Mouse (Mus musculus) Patski (cell line): Measurements from ENCODE around the gene 2410004B18Rik. TPM values are rescaled to one million over a fixed set of nuclear protein-coding genes. Genes with fewer than 3 reads are reported as not detected.

Source experiments
- ATAC-seq: fragments of 100-300 bp; one replicate; pipeline ENCODE4 v1.8.0; 2021
- CTCF ChIA-PET: fragments of 350-600 bp; sonication (Branson Sonifier 250); formaldehyde crosslinking; loops from one replicate; lab custom pipeline; 2022; ENCODE audit warnings: inconsistent platforms; lab: Charles Lee
- POLR2A ChIA-PET: fragments of 350-600 bp; sonication (Branson Sonifier 250); formaldehyde crosslinking; loops from one replicate; lab custom pipeline; 2022; ENCODE audit warnings: antibody characterized with exemption, inconsistent platforms; lab: Charles Lee
- DNase-seq: peaks from one replicate; pipeline ENCODE4 v3.0.0-alpha.2; 2011; ENCODE audit warnings: low read depth, low spot score
- H3K27me3 ChIP-seq: fragments of 371-371 bp; one replicate; pipeline ENCODE4 v1.5.1; 2021
- CTCF ChIP-seq: fragments of 100-300 bp; IDR thresholded peaks from one replicate; pipeline ENCODE4 v1.5.1; 2021
- in situ Hi-C: fragments of 300-500 bp; cut with MboI; formaldehyde crosslinking; loops from 3 replicates; pipeline ENCODE4 v1.11.1; 2018; ENCODE audit warnings: low pct_unique_long_range_greater_than_20kb, mixed read lengths
- polyA plus RNA-seq: library from polyadenylated mRNA; unstranded; gene quantifications from one replicate; pipeline ENCODE4 v1.2.3, GENCODE M21; 2021

The 2410004B18Rik gene
- polyA plus RNA-seq, 1 experiment from 2014 or later: 44.8 TPM

DNA sequence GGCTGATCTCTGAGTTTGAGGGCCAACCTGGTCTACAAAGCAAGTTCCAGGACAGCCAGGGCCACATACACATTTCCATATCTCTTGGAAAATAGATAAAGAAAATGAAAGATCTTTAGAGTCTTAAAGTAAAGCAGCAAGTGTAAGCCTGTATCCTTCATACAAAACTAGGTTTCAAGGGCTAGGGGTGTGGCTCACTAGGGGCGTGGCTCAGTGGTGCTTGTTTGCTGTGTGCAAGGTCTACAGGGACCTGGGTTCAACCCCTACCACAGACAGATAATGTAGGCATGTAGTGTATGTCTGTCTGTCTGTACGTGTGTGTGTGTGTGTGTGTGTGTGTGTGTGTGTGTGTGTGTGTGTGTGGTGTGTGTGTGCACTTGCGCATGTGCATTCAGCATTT is 8.1 kb downstream of the 2410004B18Rik start:
- CTCF ChIA-PET: interaction anchor here (1.2 to 15.2 kb wide), 3 partner anchors 8 to 234 kb away, joined by 3 to 249 read pairs (median 3); partner anchors contain the start of gene 2410004B18Rik
- H3K27me3 ChIP-seq: no peaks in the 10 kb centered on the region
- in situ Hi-C loops: loop anchor here (5.0 kb wide), 1 partner anchor 236 kb away; no protein-coding TSS in a partner anchor
- no peak for TF ChIP-seq CTCF
- ATAC-seq (no peak), DNase-seq (no peak)
- POLR2A ChIA-PET: interaction anchor here (0.6 kb wide), 1 partner anchor 231 kb away, joined by 3 read pairs; no protein-coding TSS in a partner anchor

DNA sequence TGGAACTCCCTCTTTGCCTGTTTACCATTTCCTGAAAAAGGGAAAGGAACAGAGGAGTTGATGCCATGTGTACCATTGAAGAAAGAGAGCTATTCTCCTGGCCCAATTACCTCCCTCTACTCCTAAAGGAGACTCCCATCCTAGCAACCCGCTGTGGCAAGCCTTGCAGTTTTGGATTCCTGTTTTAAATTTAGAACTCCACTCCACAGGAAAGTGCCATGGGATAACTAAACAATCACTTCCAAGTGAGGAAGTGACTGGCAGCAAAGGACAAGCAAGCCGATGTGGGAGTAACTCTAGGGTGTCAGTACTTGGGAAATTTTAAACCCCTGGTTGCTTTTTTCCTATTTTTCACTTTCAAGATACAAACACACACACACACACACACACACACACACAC is 8.8 kb downstream of the 2410004B18Rik start:
- CTCF ChIA-PET: interaction anchor here (1.2 to 15.2 kb wide), 3 partner anchors 9 to 234 kb away, joined by 3 to 249 read pairs (median 3); partner anchors contain the start of gene 2410004B18Rik
- ATAC-seq: no peak
- no peak for DNase-seq
- no peak for TF ChIP-seq CTCF
- POLR2A ChIA-PET: interaction anchor here (0.6 kb wide), 1 partner anchor 231 kb away, joined by 3 read pairs; no protein-coding TSS in a partner anchor
- H3K27me3 ChIP-seq: no peaks in the 10 kb centered on the region
- in situ Hi-C loops: loop anchor here (5.0 kb wide), 1 partner anchor 236 kb away; no protein-coding TSS in a partner anchor

DNA sequence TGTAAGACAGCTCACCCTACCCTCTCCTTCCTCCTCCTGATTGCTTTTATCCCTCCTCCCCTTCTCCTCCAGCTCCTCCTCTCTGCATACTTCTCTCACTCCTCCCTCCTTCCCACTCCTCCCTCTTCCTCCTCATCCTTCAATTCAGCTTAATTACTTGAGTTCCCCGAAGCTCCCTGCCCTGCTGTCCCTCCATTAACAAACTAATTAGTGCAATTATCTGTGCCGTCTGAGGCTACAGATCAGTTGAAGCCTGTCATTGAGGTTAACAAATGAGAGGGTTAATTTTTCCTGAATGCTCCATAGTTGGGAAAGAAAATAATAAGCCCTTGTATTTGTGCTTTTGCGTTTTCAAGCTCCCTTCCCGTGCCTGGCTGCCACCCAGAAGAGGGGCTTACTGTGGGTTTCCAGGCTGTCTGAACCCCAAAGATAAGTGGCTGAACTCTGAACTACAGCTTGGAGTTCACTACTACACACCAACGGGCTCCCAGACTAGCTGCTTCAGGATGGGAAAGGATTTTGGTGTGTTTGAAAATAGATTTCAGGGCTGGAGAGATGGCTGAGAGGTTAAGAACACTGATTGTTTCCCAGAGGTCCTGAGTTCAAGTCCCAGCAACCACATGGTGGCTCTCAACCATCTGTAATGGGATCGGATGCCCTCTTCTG is 9.9 kb downstream of the 2410004B18Rik start:
- ChIA-PET CTCF (interaction anchor here (0.8 to 15.2 kb wide), 7 partner anchors 10 to 380 kb away, joined by 3 to 249 read pairs (median 3); partner anchors contain the start of gene 2410004B18Rik), POLR2A (interaction anchor here (0.9 kb wide), 1 partner anchor 230 kb away, joined by 3 read pairs; no protein-coding TSS in a partner anchor)
- TF ChIP-seq CTCF: no peak
- DNase-seq: no peak
- in situ Hi-C loops: loop anchor here (5.0 kb wide), 1 partner anchor 235 kb away; no protein-coding TSS in a partner anchor
- no peak for ATAC-seq
- H3K27me3 ChIP-seq: no peaks in the 10 kb centered on the region

DNA sequence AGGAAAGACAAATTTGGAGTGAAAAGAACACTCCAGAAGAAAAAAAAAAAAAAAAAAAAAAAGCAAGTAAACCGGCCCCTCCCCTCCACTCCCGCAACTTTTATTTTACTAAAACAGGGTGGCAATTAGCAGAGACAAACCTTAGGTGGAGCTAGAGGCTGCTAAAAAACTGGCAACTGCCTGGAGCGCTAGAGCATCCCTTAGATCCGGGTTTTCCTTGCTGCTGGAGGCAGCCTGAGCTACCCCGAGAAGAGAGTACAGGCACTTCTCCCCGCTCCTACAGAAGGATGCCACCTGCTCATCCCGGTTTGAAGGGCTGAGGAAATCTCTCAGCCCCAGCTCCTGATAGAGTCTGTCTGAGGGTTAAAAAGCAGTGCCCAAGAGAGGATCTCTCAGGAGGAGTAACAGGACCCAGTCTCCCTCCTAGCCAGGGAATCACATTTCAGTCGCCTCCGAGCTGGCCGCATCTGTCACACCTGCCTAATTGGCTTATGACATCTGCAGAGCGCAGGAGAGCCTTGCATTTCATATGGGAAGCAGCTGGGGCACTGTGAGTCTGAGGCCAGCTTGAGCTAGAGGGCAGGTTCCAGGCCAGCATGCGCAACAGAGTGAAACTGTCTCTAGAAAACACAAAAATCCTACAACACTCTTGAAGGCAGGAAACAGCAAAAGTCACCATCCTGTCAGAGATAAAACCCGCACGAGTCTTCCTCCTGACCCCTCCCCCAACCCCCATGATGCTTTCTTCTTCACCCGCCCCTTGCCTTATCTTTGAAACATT is 12.4 kb downstream of the 2410004B18Rik start:
- no peaks in the 10 kb centered on the region for H3K27me3 ChIP-seq
- ChIA-PET POLR2A (interaction anchor here (0.7 kb wide), 2 partner anchors 219 to 228 kb away, joined by 3 to 4 read pairs; no protein-coding TSS in a partner anchor), CTCF (interaction anchor here (0.8 to 15.2 kb wide), 25 partner anchors 8 to 280 kb away, joined by 3 to 249 read pairs (median 5); partner anchors contain the start of genes 2410004B18Rik and Syde2)
- in situ Hi-C loops: loop anchor here (5.0 kb wide), 1 partner anchor 107 kb away; no protein-coding TSS in a partner anchor
- DNase-seq (peak; percentile 38), ATAC-seq (peak; percentile 88)
- TF ChIP-seq CTCF: peak; percentile 92

DNA sequence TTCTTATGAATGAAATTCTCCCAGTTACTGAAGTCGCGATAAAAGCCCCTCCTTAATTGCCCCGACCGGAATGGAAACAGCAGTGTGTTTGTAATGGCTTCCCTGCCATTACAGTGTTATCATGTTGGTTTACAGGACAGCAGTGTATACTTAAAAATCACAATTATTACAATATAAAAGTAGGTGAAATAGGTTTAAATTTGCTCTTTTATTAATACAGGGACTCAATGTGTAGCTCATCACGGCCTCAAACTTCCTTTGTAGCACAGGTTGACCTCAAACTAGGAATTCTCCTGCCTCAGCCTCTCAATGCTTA is 13.0 kb downstream of the 2410004B18Rik start:
- H3K27me3 ChIP-seq: no peaks in the 10 kb centered on the region
- in situ Hi-C loops: loop anchor here (5.0 kb wide), 1 partner anchor 107 kb away; no protein-coding TSS in a partner anchor
- ChIA-PET POLR2A (interaction anchor here (0.6 kb wide), 1 partner anchor 28 kb away, joined by 3 read pairs; the partner anchor contains the start of gene Bcl10), CTCF (interaction anchor here (0.8 to 15.2 kb wide), 15 partner anchors 9 to 244 kb away, joined by 3 to 249 read pairs (median 8); partner anchors contain the start of gene 2410004B18Rik)
- TF ChIP-seq CTCF: no peak
- no peak for ATAC-seq
- DNase-seq: no peak

DNA sequence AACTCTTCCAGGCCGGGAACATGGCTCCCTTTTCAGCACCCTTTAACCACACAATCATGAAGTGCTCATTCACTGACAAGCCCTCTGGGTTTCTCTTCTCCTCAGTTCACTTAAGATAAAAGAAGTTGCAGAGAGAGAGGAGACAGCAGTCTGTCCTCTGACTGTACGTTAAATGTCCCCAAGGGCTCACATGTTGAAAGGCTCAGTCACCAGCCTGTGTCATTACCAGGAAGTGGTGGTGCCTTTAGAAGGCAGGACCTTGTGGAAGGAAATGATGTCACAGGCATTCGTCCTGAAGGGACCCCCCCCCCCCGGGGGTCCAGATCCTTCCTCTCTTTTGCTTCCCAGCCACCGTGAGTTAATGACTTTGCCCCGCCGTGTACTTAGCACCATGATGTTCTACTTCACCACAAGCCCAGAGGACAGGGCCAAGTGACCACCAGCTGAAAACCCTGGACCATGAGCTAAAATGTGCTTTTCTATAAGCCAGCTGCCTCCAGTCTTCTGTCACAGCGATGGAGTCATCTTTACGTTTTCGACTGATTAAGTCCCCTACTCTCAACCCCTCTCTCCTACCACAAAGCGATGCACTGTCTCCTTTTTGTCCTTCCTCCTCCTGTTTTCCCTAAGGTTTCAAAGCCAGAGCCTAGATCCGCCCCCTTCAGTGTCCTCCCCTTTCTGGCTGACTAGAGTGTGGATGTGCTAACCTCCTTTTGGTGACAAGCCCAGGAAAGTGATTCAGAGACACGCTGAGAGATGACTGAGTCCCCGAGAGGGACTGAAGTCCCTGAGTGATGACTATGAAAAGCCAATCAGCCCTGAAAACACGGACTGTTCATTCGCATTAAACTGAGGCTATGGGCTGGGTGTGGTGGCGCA is 13.7 kb downstream of the 2410004B18Rik start:
- POLR2A ChIA-PET: interaction anchor here (0.6 kb wide), 1 partner anchor 29 kb away, joined by 3 read pairs; the partner anchor contains the start of gene Bcl10
- TF ChIP-seq CTCF: no peak
- CTCF ChIA-PET: interaction anchor here (1.4 to 15.2 kb wide), 8 partner anchors 8 to 229 kb away, joined by 4 to 249 read pairs (median 8); no protein-coding TSS in a partner anchor
- in situ Hi-C loops: loop anchor here (5.0 kb wide), 1 partner anchor 106 kb away; no protein-coding TSS in a partner anchor
- DNase-seq (no peak), ATAC-seq (no peak)
- no peaks in the 10 kb centered on the region for H3K27me3 ChIP-seq

DNA sequence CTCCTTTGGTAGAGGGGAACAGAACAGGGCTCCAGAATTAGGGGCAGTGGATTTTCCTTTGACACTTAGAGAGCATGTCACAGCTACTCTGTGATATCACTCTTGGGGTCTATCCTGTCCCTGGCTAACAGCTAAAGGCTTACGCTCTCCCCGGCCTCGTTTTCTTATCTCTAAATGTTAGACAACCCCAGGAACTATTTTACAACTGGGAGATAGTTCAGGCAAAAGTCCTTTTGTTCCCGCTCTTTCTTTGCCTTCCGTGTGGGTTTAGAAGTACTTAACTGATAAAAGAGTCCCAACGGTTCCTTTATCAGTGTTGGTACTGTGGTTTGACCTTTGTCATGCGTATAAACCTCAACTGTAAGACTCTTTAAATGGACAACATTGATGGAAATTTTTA is 15.1 kb downstream of the 2410004B18Rik start:
- CTCF ChIA-PET: interaction anchor here (0.8 to 15.2 kb wide), 6 partner anchors 11 to 227 kb away, joined by 3 to 249 read pairs (median 6); no protein-coding TSS in a partner anchor
- no peak for TF ChIP-seq CTCF
- no peaks in the 10 kb centered on the region for H3K27me3 ChIP-seq
- POLR2A ChIA-PET: no interaction called here
- ATAC-seq (no peak), DNase-seq (no peak)
- in situ Hi-C loops: loop anchor here (5.0 kb wide), 1 partner anchor 104 kb away; no protein-coding TSS in a partner anchor

DNA sequence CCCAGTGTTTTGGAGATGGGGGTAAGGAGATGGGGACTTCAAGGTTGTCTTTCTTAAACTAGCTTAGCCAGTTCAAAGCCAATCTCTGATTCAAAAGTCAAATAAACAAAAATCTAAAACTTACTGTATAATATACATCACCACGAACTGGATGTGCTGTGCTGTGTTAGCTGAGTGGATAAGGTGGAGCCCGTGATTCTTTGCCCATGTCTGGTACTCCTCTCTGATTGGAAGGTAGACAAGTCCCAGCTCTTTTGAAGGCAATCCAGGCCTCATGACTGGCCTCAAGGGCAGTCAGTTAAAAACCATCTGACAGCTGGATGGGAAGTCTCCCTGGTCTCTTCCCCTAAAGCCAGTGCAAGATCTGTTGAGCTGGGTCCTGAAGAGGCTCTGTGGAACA is 15.6 kb downstream of the 2410004B18Rik start:
- no peaks in the 10 kb centered on the region for H3K27me3 ChIP-seq
- ATAC-seq (no peak), DNase-seq (no peak)
- in situ Hi-C loops: loop anchor here (5.0 kb wide), 1 partner anchor 104 kb away; no protein-coding TSS in a partner anchor
- ChIA-PET CTCF (interaction anchor here (0.8 to 15.2 kb wide), 5 partner anchors 11 to 227 kb away, joined by 3 to 249 read pairs (median 5); no protein-coding TSS in a partner anchor), POLR2A (no interaction called here)
- no peak for TF ChIP-seq CTCF

DNA sequence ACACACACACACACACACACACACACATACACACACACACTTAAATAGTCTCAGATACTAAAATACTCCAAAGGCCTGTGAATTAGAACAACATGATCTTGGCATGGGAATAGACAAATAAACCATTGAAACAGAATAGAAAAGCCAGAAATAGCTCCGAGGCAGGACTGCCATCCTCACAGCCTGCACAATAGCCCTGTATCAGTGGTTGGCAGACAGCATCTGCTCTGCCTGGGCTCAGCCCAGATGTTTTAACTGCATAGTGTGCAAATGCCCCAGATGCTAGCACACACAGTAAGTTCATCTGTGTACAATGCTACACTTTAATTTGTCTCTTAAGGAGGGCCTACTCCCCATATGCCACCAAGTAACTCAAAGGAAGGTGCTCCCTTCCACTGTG is 22.0 kb downstream of the 2410004B18Rik start:
- no peak for DNase-seq

More for the DNA sequence above, 22.0 kb downstream of the 2410004B18Rik start:
- H3K27me3 ChIP-seq: no peaks in the 10 kb centered on the region
- ChIA-PET POLR2A (interaction anchor here (0.7 kb wide), 1 partner anchor 409 kb away, joined by 3 read pairs; no protein-coding TSS in a partner anchor), CTCF (interaction anchor here (1.1 to 1.8 kb wide), 3 partner anchors 10 to 225 kb away, joined by 3 to 11 read pairs (median 4); no protein-coding TSS in a partner anchor)
- in situ Hi-C loops: no loop called here
- no peak for ATAC-seq
- TF ChIP-seq CTCF: no peak
